Mouse (Mus musculus) granulocyte monocyte progenitor cell, adult 5-6 weeks (primary cell): ENCODE data around the gene Msln. TPM values are rescaled to one million over a fixed set of nuclear protein-coding genes. Genes with fewer than 3 reads are reported as not detected.

ENCODE experiments used
- ATAC-seq: replicated peaks from 2 replicates; pipeline ENCODE4 v1.8.0; 2016; ENCODE audit warnings: mild to moderate bottlenecking, moderate TSS enrichment, inconsistent platforms; ENCODE audit not compliant: poor library complexity, severe bottlenecking
- total RNA-seq, 2 experiments: library from RNA; stranded (forward) in 1 of 2; stranded (reverse) in 1 of 2; fragments of 200-712, 200-1000 nt in 1 of 2; fragments of >200 nt in 1 of 2; fragmentation: Nextera tagmentation in 1 of 2; gene quantifications; 2 replicates each; pipeline ENCODE4 v1.2.3; 2014 to 2017

Gene Msln
- total RNA-seq (2014; fragmentation: Nextera tagmentation), result not detected in 2 replicates
- total RNA-seq (2017), result not detected in 2 replicates

DNA sequence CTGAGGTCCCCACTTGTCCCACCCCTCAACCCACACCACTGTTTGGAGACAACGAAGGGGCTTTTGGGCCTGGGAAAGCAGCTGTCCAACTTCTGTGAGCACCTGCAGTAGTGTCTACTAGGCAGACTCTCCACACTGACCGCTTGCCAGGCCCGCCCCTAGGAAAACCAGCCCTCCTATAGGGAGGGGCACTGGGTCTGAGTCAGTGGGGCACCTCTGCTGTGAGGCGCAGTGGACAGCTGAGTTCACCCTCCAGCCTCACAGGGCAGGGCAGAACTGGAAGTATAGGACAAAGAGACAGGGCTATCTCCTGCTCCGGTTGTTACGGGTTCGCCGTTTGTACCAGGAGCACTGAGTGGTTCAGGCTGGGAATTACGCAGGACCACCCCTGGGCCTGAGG is at the start of gene Msln:
Gene Msln (minus strand): TSS at position 138 of the 400 bp plus-strand sequence.
- ATAC-seq, result no peak

DNA sequence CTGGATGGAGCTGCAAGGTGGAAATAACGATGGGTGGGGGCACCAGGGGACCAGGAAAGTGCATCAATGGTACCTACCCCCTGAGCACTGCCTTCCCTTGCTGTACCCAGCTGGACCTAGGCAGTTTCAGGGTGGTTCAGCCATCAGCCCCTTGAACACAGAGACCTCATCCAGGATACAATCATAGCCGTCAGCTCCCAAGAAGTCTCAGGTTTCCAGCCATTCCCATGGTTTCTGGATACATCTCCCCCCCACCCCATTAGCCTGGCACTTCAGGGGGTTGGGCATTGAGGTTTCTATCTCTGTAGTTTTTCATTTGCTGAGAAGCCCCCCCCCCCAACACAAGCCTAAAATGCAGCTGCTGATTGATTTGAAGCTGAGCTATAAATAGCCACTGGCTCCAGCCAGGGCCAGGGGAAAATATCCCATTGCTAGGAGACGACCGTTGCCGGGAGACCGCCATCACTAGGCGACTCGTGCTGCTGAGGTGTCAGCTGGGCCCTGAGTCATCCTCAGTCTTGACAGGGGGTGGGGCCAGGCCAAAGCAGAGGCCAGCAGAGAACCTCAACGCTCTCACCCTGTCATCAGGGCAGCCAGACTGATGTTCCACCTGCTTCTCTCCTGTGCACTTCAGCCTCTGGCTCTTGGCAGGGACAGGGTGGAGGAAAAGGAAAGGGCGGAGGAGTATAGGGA is 48.8 kb upstream of the Msln start:
- peak; percentile 31; the same call in 1 of the 2 replicates for ATAC-seq

DNA sequence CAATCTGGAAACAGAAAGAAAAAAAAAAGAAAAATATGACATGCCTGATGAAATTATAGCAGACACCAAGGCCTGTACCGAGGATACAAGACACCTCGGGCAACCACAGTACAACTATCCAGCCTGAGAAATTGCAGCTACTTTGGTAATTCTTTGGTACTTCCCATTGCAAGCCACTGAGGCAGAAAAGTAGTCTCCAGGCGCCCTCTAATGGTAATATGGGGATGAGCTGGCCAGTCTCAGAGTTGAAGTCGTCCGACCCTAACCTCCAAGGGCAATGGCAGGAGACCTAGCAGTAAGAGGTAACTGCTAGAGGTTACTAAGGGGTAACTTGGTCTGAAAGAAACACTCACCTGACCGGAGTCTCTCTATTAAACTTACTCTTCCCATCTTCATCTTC is 46.9 kb upstream of the Msln start:
- ATAC-seq, result peak; percentile 62

DNA sequence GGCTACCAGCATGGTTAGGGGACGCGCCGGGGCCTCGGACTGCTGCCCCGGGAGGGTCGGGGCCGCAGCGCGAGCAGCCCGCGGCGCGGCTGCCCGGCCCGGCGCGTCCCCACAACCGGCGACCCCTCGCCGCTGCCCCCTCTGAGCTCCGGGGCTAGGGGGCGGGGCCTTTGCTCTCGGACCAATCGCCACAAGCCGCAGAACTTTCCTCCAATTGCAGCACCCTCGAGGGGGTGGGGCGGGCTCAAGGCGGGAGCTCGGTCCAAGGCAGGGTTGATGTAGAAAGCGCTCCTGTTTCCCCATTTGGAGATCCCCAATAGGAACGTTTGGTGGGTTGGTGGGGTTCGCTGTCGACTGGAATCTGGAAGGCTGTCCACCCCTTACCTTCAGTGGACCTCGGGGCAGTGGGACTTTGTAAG is 42.8 kb upstream of the Msln start, which contains the start of gene Metrn:
Gene Metrn (minus strand): TSS at position 186 of the 419 bp plus-strand sequence.
- ATAC-seq, result peak; percentile 83

DNA sequence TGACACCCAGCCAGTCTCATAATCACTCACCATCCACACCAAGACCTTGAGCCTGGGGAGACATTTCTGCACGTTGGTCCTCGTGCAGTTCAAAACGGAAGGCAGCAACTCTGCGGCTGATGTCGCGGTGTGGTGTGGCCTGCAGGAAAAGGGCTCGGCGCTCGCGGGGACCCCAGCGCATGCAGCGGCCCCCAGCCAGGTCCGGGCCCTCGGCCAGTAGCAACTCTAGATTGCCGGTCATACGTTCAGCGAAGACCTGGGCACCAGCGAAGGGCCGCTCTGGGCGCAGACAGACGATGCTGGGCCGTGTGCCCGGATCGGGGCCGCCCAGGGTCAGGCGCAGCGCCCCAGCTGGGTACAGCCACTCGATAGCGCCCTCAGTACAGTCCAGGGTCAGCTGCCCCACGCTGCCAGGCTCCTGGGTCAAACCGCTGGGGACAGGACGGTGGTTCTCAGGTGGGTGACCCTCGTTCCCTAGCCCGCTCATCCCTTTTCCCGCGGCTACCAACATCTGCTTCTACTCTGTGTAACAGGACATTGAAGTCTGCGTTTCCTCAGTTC is 42.1 kb upstream of the Msln start:
- no peak for ATAC-seq

DNA sequence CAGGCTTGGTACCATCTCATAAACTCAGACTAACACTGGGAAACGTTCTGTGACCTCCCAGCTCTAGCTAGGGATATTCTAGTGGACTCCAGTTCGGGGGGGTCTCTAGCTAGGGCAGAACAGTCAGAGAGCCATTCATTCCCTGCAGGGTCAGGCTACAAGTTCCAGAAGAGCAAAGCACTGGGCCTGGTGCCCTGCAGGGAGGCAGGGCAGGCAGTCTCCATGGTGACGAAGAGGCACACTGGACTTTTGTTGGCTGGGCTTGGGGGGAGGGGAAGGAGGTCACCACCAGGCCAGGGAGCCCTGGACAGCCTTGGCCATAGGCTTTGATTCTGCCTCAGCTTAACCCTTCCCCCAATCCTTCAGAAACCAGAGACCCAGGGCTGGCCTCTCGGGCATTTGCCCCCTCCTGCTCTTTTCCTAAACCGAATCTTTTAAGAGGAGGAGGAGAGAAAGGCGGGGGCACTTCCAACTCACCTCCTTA is 41.5 kb upstream of the Msln start, which contains the start of gene AC134908.4:
Gene AC134908.4 (minus strand): TSS at position 51 of the 484 bp plus-strand sequence.
- no peak for ATAC-seq

DNA sequence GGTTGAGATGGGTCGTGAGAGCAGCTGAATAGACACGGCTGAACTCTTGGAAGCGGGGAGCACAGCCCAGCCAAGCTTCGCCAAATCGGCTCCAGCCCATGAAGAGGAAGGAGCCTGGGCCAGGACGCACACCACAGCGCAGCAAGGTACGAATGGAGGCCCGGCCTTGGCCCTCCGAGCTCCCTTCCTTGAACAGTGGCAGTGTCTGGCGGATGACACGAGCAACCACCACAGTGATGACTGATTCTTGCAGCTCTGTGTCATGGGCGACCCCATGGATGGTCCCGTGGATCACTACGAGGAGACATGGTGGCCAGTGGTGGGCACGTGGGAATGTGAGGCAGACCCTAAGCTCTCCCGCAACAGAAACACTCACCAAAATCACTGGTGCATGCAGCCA is 40.8 kb upstream of the Msln start:
- ATAC-seq, result no peak

DNA sequence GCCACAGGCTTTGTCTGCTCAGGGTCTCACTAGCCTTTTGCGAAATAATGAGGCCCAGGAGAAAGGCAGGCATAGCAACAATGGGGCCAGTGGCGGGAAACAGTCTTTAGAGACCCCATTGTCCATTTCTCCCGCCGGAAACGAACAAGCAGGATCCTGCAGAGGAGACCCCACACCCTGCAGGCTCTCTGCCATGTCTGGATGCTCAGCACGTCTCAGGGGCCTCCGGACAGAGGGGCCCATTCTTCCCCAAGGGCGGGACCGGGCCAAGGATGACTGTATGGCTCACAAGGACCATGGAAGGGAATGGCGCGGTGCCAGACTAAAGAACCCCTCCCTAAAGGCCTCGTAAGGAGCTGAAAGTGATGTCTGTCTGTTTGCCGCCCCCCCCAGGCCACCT is 40.0 kb upstream of the Msln start:
- no peak for ATAC-seq

DNA sequence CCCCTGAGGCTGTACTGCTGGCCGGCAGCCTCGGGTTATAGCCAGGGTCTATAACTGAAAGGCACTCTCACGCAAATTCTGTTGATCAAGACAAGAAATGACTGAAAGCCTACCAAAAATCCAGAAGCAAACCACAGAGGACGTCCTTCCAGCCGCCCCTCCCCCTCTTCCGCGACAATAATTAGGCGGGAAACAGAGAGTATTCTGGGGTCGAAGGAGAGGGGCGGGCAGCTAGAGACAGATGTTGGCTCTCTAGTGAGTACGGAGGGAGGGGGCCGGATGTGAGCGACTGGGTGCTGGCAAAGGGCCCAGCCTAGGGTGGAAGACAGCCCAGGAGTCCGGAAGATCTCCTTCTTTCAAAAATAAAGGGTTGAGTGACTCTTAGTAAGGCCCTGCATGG is 38.4 kb upstream of the Msln start, which contains the start of gene Fam173a:
Gene Fam173a (minus strand): TSS at position 287 of the 400 bp plus-strand sequence.
- ATAC-seq, result peak; percentile 44

DNA sequence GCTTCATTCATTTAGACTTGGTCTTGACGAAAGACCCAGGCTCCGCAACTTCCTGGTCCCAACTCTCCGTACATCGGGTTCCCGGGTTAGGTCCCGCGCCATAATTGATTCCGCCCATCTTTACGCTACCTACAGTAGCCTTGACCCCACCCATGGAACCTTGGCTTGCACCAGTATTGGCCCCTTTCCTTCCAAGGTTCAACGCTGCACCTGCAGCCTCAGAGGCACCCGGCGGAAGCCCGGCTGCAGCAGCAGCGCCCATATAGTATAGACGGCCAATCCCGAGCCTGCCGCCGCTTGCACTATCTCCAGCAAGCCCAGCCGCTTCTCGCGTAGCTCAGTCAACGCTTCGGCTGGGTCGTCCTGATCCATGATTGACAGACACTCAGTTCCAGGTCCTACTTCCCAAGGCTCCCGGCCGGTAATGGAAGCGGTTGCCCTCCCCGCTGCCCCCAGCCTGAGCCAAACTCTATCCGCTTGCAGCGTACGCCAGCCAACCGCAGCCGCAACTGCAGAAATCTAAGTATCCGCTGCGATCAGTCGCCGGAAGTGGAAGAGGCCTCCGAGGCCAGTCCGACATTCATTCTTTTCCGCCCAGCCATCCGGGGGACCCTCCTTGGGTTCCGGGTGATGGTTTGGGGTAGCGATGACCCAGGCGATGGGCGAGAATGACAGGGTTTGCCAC is 37.8 kb upstream of the Msln start:
- ATAC-seq, result peak; percentile 63

DNA sequence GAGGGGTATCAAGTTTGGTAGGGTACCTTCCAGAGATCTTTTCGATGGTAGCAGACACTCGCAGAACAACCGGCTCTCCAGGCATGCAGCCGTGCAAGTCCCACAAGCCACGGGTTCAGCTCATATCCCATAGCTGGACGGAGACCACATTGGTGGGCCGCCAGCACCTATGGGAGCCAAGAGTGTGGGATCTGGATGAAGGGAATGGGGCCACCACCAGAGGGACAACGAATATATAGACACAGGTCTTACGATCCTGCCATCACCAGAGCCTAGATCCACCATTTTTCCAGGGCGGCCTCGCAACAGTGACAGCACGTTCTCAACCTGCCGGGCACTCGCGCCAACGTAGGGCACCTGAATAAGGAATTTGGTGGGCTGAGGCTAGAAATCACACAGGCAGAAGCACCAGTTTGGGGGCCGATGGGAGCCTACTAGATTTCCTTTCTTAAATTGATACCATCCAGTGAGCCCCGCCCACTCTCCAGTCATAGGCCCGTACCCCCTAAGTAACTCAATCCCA is 37.2 kb upstream of the Msln start:
- no peak for ATAC-seq

DNA sequence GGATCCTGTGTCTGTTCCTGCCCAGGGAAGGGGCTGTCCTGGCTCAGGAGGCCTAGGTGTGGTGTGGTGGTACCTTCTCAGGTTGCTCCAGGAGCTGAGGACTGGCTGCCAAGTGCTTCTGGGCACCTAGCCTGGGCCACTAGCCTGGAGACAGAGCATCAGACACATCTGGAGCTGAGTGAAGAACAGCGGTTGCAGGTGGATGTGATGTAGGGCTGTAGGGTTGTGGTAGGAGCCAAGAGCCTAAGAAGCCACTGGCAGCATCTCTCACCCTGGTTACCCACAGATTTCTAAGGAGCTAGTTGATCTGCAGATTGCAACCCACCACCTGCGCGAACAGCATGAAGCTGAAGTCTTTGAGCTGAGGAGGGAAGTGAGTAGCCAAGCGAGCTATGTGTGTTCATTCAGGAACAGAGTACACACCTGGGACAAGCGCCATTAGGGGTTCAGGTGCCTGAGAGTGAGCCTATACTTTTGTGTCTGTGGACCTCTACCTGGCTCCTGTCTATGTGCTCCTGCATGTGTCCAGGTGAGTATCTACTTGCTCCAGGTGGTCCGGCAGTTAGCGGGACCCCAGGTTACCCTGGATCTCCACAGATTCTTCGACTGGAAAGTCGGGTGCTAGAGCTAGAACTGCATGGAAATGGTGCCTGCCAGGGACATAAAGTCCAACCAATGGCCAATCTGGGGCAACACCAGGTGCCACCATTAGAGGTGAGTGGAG is 32.8 kb upstream of the Msln start:
- no peak for ATAC-seq

DNA sequence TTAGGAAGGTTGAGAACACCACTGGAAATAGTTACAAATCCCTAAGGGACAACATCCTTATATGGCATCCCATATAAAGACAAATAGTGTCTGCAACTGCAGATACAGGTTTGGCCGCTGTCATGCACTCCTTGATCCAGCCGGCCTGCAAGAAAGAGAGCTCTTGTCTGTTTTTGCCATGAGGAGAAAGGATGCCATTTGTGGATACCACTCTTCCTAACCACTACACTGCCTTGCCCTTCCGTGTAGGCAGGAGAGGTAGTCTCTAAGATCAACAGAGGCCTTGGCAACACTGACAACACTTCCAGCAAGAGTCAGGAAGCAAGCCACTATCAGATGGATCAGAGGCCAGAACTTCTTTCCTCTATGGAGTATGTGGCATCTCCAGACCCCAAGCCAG is 32.1 kb upstream of the Msln start, which contains the start of gene Ccdc78:
Gene Ccdc78 (plus strand): TSS at position 301 of the 400 bp plus-strand sequence.
- no peak for ATAC-seq

DNA sequence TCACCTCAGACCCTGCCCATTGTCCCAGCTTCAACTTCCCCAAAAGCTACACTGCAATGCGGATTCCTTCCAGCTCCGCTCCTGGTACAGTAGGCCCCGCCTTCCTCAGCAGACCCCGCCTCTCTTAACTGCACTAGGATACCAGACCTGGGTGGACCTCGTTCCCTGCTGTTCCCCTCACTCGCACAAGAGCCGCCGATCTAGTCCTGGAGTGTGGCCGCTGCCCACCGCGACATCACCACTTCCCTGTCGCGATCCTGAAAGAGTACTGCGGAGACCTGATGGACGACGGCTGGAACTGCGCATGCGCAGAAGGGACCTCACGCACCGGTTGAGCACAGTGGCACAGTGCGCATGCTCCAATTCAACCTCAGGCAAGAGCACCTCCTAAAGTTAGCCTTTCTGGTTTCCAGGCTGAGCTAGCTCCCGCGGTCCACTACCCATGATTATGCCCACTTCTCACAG is 31.1 kb upstream of the Msln start, which contains the start of gene Haghl:
Gene Haghl (minus strand): TSS at position 393 of the 465 bp plus-strand sequence.
- peak; percentile 87 for ATAC-seq

DNA sequence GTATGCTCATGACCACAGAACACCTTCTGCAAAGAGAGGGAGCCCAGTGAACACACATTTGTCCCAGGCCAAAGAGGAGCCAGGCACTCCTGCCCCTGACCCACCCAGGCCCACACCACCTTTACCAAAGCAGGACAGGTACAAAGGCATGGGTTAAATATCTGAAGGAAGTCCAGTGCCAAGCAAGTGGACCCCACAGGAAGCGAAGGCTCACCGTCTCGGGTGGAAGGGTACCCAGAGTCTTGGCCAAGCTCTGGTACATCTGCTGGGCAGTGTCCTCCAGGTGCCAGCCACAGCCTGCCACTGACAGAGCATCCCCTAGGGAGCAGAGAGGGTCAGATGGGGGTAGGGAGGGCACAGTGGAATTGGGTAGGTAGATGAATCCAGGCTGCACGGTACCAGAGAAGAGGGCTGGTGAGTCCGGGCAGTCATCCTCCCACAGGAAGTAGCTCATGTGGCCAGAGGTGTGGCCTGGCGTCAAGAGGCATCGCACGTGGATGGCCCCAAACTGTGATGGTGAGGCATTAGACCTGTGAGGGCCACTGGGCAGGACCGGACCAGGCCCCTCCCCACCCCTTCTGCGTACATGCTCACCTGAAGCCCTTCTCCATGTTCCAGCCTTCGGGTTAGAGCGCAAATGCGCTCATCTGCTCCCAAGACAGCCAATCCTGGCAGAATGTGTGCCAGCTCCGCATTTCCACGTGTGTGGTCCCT is 29.8 kb upstream of the Msln start:
- ATAC-seq, result no peak

DNA sequence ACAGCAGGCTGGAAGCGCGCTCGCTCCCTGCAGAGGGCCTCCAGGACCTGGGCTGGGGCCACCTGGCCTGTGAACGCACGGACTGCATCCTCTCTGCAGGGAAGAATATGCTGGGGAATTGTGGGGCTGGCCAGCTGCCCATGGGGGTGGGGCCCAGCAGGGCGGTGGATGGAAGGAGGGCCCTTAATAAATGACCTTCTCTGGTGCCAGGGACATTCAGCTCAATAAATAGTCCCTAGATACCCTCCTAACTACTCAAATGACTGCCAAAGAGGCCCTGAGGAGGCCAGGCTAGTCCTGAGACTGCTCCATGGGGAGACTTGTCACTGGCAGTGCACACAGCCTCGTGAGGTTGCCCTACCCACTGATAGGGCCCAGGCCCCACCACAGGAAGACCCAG is 28.9 kb upstream of the Msln start:
- no peak for ATAC-seq

DNA sequence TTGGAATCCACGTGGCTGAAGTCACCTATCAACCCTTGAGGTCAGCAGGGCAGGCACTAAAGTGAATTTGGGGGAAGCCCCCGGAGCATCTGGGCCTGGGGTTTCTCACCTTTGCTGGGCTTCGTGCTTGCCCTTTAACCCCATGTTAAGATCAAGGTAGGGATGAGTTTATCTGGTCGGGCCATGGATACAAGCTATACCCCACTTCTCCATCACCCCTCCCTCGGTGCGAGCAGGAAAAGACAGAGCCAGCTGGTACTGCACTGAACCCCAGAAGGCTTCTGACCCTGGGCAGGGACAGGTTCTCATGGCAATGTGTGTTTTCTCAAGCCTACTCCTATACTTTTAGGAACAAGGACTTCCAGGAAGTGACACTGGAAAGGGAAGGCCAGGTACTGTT is 27.2 kb upstream of the Msln start:
- ATAC-seq, result no peak

DNA sequence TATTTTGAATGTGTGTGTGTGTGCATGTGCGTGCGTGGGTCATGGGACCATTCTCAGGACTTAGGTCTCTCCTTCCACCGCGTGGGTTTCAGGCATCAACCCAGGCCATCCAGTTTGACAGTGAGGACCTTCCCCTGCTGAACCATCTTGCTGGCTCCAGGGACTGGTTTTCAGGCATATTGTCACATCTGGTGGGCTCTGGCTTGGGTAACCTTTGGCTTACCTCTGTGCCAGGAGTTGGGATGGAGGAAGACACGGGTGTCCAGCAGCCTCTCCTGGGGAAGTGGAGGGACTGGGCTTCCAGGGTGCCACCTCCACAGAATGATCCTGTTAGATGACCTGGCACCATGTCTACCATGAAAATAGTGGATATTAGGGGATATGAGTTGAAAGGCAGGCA is 23.8 kb upstream of the Msln start:
- no peak for ATAC-seq

DNA sequence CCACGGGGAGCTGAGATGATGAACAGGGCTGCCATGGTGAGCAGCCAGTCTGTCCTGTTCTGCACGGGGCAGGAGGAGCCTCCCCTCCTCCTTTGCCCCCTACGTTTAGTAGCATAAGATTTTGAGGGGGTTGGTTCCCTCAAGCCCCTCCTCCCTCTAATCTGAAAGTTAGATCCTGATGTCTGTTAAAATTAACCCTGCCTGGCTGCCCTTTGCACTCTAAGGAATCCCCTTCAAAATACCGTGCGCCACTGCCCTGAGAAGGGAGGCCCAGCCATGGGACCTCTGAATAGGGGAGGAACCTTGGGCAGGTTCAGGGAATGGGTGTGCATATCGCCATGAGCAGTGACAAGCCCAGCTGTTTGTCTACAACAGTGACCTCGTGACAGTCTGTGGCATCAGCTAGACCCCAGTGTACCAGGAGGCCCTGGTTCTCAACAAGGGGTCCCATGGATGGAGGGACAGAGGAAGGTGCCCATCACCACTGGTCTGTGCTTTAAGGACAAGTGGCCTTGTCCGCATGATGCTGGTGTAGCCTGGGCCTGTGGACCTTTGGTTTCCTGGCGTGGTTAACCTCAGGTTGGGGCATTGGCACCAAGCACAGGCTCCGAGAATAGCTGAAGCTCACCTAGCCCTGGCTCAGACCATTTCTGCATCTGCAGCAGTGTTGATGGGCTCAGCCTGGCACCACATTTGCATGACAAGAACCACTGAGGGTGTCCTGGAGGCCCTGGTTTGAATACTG is 21.3 kb upstream of the Msln start:
- no peak for ATAC-seq
